Mouse (Mus musculus) thymus, adult 2 months (tissue): Measurements from ENCODE around the gene Fam71f2. TPM values are rescaled to one million over a fixed set of nuclear protein-coding genes. Genes with fewer than 3 reads are reported as not detected.

ENCODE experiments used
- DNase-seq: peaks from one replicate; pipeline ENCODE4 v3.0.0; 2021
- H3K27ac ChIP-seq: fragments of 200-500 bp; 2 replicates; pipeline ENCODE4 v1.5.1; 2012; ENCODE audit warnings: low read length, control low read depth; ENCODE audit not compliant: control insufficient read depth, insufficient read depth
- H3K27me3 ChIP-seq: fragments of 200-500 bp; 2 replicates; pipeline ENCODE4 v1.6.1; 2012; ENCODE audit warnings: mild to moderate bottlenecking, low read length, moderate library complexity, mixed read lengths; ENCODE audit not compliant: control insufficient read depth, insufficient read depth
- H3K36me3 ChIP-seq: fragments of 200-500 bp; 2 replicates; pipeline ENCODE4 v1.6.1; 2012; ENCODE audit warnings: mild to moderate bottlenecking, low read length, moderate library complexity; ENCODE audit not compliant: control insufficient read depth, insufficient read depth
- H3K4me1 ChIP-seq: fragments of 200-500 bp; replicated peaks from 2 replicates; pipeline ENCODE4 v1.6.1; 2012; ENCODE audit warnings: low read length; ENCODE audit not compliant: control insufficient read depth, insufficient read depth
- H3K4me3 ChIP-seq: fragments of 200-500 bp; 2 replicates; pipeline ENCODE4 v1.5.1; 2012; ENCODE audit warnings: mild to moderate bottlenecking, low read length, control low read depth, moderate library complexity; ENCODE audit not compliant: control insufficient read depth, insufficient read depth
- CTCF ChIP-seq: fragments of 200-500 bp; IDR thresholded peaks from 2 replicates; pipeline ENCODE4 v1.5.1; 2012; ENCODE audit warnings: mild to moderate bottlenecking, control low read depth, low read length, moderate library complexity, borderline replicate concordance; ENCODE audit not compliant: control insufficient read depth, poor library complexity, insufficient read depth; ENCODE audit errors: extremely low read depth
- POLR2A ChIP-seq: fragments of 200-500 bp; IDR thresholded peaks from 2 replicates; pipeline ENCODE4 v1.6.1; 2012; ENCODE audit warnings: mild to moderate bottlenecking, low read length, control low read depth, moderate library complexity; ENCODE audit not compliant: control insufficient read depth, poor library complexity, insufficient read depth; ENCODE audit errors: extremely low read depth
- WGBS: fragments of 180-500 bp; shearing (Covaris S2); methylation state at CpG from one replicate; pipeline ENCODE4 v1.1.7; 2018; 5-methylcytosine and 5-hydroxymethylcytosine counted together
- polyA plus RNA-seq: library from polyadenylated mRNA; depleted of rRNA; stranded (reverse); fragments of >200 nt; gene quantifications from 2 replicates; pipeline ENCODE4 v1.2.3, GENCODE M21; 2012

Gene Fam71f2
- polyA plus RNA-seq, 1 experiment, result 2.5 TPM

DNA sequence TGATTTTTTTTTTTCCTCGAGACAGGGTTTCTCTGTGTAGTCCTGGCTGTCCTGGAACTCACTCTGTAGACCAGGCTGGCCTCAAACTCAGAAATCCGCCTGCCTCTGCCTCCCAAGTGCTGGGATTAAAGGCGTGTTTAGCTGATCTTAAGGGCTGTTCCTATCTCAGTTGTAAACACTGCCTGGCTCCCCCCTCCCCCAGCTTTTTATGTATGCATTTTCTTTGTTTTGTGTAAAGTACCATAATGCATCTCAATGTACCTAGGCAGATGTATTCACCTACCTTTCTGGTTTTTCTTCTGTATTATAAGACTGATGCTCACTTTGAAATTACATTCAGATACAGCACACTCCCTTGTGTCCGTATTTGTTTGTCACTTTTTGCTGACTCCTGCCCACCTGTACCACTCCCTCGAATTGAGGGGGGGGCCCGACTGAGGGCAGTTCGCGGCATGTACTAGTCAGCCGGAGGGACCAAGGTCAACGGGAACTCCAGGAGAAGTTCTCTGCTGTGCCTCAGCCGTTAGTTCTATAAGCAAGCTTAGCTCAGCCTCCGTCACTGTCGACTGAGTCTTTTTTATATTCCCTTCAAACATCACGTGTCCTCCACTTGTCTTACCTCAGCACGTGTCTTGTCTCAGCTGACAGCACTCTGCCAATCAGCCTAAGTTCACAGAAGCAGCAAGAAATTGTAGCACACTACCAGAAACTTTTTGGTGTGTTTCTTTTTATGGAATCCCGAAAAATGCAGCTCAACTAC is 29.6 kb downstream of the Fam71f2 start:
- H3K27me3 ChIP-seq, result no peaks in the 10 kb centered on the region
- no peak for DNase-seq

DNA sequence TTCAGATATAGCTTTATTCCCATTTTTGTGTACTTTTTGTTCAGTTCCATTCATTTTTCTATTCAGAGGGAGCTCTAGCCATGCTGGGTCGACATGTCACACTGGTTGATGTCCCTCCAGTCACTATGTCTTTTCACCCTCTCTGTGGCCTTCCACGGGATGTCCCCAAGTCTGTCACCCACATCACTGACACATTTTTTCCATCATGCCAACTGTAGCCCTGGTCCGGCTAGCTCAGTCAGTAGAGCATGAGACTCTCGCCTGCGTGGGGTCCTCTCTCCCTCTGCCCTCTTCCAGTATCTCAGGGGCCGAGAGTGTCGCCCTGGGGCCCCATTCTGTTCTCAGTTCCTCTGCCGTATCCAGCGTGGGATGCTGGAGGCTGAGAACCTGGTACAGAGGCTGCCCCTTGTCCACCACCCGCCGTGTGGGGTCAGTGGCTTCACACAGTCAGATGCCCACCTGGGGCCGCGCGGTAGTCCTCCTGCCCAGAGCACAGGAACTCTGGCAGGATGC is 34.4 kb downstream of the Fam71f2 start:
- TF ChIP-seq POLR2A (no peak), CTCF (no peak)
- WGBS, result 88% methylated on average over 14 of the region's 14 CpGs
- no peaks in the 10 kb centered on the region for H3K4me1 ChIP-seq

More for the DNA sequence above, 29.6 kb downstream of the Fam71f2 start:
- H3K4me3 ChIP-seq, result no peak overlapping the region
- H3K4me1 ChIP-seq, result no peaks in the 10 kb centered on the region
- no peak for TF ChIP-seq CTCF
- TF ChIP-seq POLR2A, result no peak
- H3K36me3 ChIP-seq, result no peaks in the 10 kb centered on the region
- 96% methylated on average over 16 of the region's 16 CpGs for WGBS
- H3K27ac ChIP-seq, result no peak overlapping the region

DNA sequence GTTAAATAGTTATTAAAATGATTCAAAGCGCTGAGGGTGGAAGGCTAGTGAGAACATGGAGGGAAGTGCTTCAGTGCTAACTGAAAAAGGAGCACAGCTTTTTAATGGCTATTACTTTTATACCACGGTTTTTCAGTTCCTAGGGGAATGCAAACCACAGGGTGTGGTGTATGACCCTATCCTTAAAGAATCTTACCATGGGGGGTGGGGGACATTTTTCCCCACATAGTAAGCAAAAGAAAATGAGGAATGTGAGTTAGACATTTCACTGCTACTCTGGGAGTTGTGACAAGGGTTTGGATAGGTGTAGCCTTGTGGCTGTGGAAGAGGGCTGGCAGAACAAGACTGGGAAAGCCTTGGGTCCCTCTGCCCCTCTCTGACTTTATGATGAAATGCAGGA is 37.9 kb downstream of the Fam71f2 start:
- H3K36me3 ChIP-seq, result no peaks in the 10 kb centered on the region
- no peak for DNase-seq
- no peak overlapping the region for H3K4me3 ChIP-seq
- no peaks in the 10 kb centered on the region; the same call in 1 of the 2 replicates for H3K4me1 ChIP-seq
- no peaks in the 10 kb centered on the region for H3K27me3 ChIP-seq
- no peak overlapping the region for H3K27ac ChIP-seq
- TF ChIP-seq POLR2A (no peak), CTCF (no peak)
- WGBS, result 76% methylated on average over 2 of the region's 2 CpGs

More for the DNA sequence above, 34.4 kb downstream of the Fam71f2 start:
- no peak for DNase-seq
- H3K36me3 ChIP-seq, result no peaks in the 10 kb centered on the region
- H3K27ac ChIP-seq, result no peak overlapping the region
- H3K27me3 ChIP-seq, result no peaks in the 10 kb centered on the region
- H3K4me3 ChIP-seq, result no peak overlapping the region

DNA sequence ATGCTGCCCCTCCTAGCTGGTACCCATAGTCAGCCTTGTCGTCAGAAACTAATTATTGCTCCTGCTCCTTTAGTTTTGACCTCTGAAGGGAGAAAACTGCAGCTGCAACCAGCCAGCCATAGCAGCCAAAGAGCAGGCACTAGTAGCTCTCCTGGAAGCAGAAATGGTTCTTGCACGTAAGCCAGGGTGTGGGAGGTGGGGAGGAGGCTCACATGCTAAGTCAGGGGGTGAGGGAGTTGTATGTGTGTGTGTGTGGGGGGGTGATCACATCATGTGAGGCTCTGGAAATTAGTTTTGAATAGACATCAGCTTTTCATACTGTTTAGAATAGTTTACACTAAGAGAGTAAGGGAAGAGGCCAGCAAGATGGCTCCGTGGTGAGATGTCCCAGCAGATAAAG is 38.5 kb downstream of the Fam71f2 start:
- no peak for TF ChIP-seq CTCF
- TF ChIP-seq POLR2A, result no peak
- H3K4me1 ChIP-seq, result peaks cover 3% of the 10 kb centered on the region
- no peak overlapping the region for H3K27ac ChIP-seq
- DNase-seq, result no peak
- H3K4me3 ChIP-seq, result no peak overlapping the region
- no peaks in the 10 kb centered on the region for H3K36me3 ChIP-seq
- no peaks in the 10 kb centered on the region for H3K27me3 ChIP-seq
- 93% methylated on average over 3 of the region's 3 CpGs for whole genome bisulfite sequencing

DNA sequence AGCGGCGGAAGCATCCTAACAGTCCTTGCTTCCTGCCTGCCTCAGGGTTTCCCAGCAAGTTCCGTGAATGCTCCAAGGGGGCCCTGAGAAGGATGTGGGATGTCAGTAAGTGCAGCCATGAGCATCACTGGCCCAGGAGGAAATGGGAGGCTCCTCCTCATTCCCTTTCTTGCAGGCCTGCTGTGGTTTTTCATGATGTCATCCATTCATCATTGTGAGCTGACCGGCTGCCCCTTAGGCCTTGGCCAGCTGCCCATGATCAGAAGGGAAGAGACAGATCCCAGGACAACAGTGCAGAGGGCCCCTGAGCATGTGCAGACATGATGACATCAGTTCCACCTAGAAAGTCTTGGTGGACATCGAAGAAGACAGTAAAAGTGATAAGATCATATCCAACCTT is 39.5 kb downstream of the Fam71f2 start, which contains the start of gene Fam71f1:
TSS of gene Fam71f1 (plus strand) at position 262 of the 400 bp plus-strand sequence.
- 72% methylated on average over 5 of the region's 5 CpGs for WGBS
- peaks cover 3% of the 10 kb centered on the region for H3K4me1 ChIP-seq
- H3K4me3 ChIP-seq, result no peak within 1 kb of the TSS
- no peaks in the 10 kb centered on the region for H3K36me3 ChIP-seq
- TF ChIP-seq CTCF (no peak), POLR2A (no peak)
- H3K27me3 ChIP-seq, result no peaks in the 10 kb centered on the region
- no peak for DNase-seq
- no peak within 1 kb of the TSS for H3K27ac ChIP-seq

DNA sequence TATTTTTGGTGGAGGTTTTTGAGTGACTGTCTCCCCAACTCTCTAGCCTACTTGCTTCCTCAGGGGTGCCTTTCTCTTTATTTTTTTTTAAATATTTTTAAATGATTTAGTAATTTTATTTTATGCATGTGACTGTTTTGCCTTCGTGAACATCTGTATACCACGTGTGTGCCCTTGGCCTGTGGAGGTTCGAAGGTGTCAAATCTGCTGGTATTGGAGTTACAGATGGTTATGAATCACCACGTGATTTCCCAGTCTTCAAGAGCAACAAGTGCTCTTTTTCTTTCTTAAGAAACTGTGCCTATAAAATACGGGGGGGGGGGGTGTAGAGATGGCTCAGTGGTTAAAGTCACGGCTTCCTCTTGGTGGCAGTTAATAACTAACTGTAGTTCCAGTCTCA is 42.2 kb downstream of the Fam71f2 start:
- H3K27ac ChIP-seq, result no peak overlapping the region
- TF ChIP-seq CTCF, result no peak
- no peak for TF ChIP-seq POLR2A
- H3K27me3 ChIP-seq, result no peaks in the 10 kb centered on the region
- WGBS, result 90% methylated on average over 6 of the region's 6 CpGs
- no peak for DNase-seq
- H3K36me3 ChIP-seq, result no peaks in the 10 kb centered on the region
- peaks cover 3% of the 10 kb centered on the region for H3K4me1 ChIP-seq
- no peak overlapping the region for H3K4me3 ChIP-seq
